ENCODE assay signal across 10 mouse cellular contexts in the genomic region with DNA sequence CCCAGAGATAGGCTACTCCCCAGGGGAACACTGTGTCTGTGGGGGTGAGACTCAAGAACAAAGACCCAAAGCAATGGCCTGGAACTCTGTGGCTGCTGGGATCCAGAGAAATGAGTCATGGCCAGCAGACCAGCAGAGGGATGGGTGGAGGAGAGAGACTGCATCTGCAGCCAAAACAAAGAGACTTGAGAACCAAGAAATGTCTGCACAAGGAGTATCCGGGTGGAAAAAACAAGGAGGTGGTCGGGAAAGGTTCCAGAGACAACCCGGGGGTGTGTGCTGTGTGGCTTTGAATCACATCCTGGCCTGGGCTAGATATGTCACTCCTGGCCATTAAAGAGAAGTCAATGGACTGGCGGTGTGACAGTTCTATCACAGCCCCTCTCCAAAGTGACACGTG. TPM values are rescaled to one million over a fixed set of nuclear protein-coding genes. Genes with fewer than 3 reads are reported as not detected.
DNase-seq lines count a peak whose midpoint lies in the region.
"Had no signal": no experiment of that assay in that cellular context is flagged by ENCODE, and none has a peak within 500 bp of the region (broad histone marks: within the 10 kb centered on the region; RNA-seq: fewer than 3 reads in every experiment).

No protein-coding gene starts in this region.

- intact Hi-C loops in left cerebral cortex, postnatal 36 days (cut with DNase I) = no loop called here
- intact Hi-C loops in left cerebral cortex, postnatal 4 days (cut with DNase I) = no loop called here

- DNase-seq in left cerebral cortex, postnatal 36 days (ENCODE audit: low spot score in 2 of 2) = peak; percentile 21 to 43
- DNase-seq in left cerebral cortex, postnatal 4 days = no peak
- DNase-seq in NIH3T3 (ENCODE audit: low read depth) = peak; percentile 78
- peak; percentile 76 for DNase-seq in gastrocnemius, postnatal 25 days
- peak; percentile 69 for DNase-seq in lung, postnatal 10 days
- no peak for DNase-seq in thymus, postnatal 4 days
- DNase-seq in kidney, postnatal 14 days = no peak
- DNase-seq in kidney, postnatal 10 days = no peak
- DNase-seq: cerebellum, adult 18-20 months; lung, embryonic 14.5 days had no signal

RNA-seq across cellular contexts. Expression of a gene that starts 15.8 kb away (rescaled TPM):
- total RNA-seq in left cerebral cortex, postnatal 36 days (2021) = 100 to 1,000 TPM; 196 to 197 TPM
- total RNA-seq in left cerebral cortex, postnatal 4 days (2021) = 100 to 1,000 TPM; 184 TPM
- 100 to 1,000 TPM; 423 to 444 TPM for total RNA-seq in gastrocnemius, postnatal 25 days (2021)

RNA-seq across cellular contexts. Expression of a gene that starts 45.9 kb away (rescaled TPM):
- 100 to 1,000 TPM; 343 to 354 TPM for total RNA-seq in left cerebral cortex, postnatal 36 days (2021)
- total RNA-seq in left cerebral cortex, postnatal 4 days (2021) = 100 to 1,000 TPM; 298 to 302 TPM
- total RNA-seq in gastrocnemius, postnatal 25 days (2021) = 100 to 1,000 TPM; 472 to 500 TPM

RNA-seq across cellular contexts. Expression of a gene that starts 54.0 kb away (rescaled TPM):
- total RNA-seq in left cerebral cortex, postnatal 36 days (2021) = 10 to 100 TPM; 73.0 to 76.2 TPM
- total RNA-seq in left cerebral cortex, postnatal 4 days (2021) = 10 to 100 TPM; 32.8 to 38.3 TPM
- 10 to 100 TPM; 23.4 to 25.1 TPM for total RNA-seq in gastrocnemius, postnatal 25 days (2021)

Comparison
In these comparisons a context has a peak if more than half of its experiments do, and no peak if none do; other contexts are left out.
1. DNase-seq: peak in left cerebral cortex, postnatal 36 days (2 of 2), NIH3T3 (single experiment), gastrocnemius, postnatal 25 days (single experiment) and lung, postnatal 10 days (single experiment); none in left cerebral cortex, postnatal 4 days (single experiment), thymus, postnatal 4 days (single experiment), kidney, postnatal 14 days (single experiment) and kidney, postnatal 10 days (single experiment).